Mouse (Mus musculus): ENCODE data around the gene Ncoa4.
"Not testable (repeated sequence)": the region's sequence is repeated elsewhere in the genome, so short reads cannot be mapped to it uniquely, and the experiment has no call there.

The Ncoa4 gene

GRCm38 (mm10) chr14:32161090-32161885 lies 1.6 kb downstream of the Ncoa4 start:
- no peak for DNase-seq (ENCODE audit: low spot score)

GRCm38 (mm10) chr14:32162231-32162630 lies 2.6 kb downstream of the Ncoa4 start:
- DNase-seq (ENCODE audit: low spot score), result no peak

- DNase-seq (ENCODE audit: low spot score), result no peak
Observed at GRCm38 (mm10) chr14:32163203-32163888, 3.7 kb downstream of the Ncoa4 start.

GRCm38 (mm10) chr14:32164173-32165051 lies 4.7 kb downstream of the Ncoa4 start:
- no peak for DNase-seq (ENCODE audit: low spot score)

- peak; percentile 24 for DNase-seq (ENCODE audit: low spot score)
Observed at GRCm38 (mm10) chr14:32165278-32166061, 5.8 kb downstream of the Ncoa4 start.

GRCm38 (mm10) chr14:32166062-32166441 lies 6.4 kb downstream of the Ncoa4 start:
- no peak for DNase-seq (ENCODE audit: low spot score)

- DNase-seq (ENCODE audit: low spot score), result no peak
Observed at GRCm38 (mm10) chr14:32166840-32167239, 7.2 kb downstream of the Ncoa4 start.

- no peak for DNase-seq (ENCODE audit: low spot score)
Observed at GRCm38 (mm10) chr14:32167326-32167725, 7.7 kb downstream of the Ncoa4 start.

GRCm38 (mm10) chr14:32168653-32169231 lies 9.1 kb downstream of the Ncoa4 start:
- DNase-seq (ENCODE audit: low spot score), result no peak

GRCm38 (mm10) chr14:32170137-32170536 lies 10.5 kb downstream of the Ncoa4 start:
- DNase-seq (ENCODE audit: low spot score), result no peak

GRCm38 (mm10) chr14:32175310-32175709 lies 15.6 kb downstream of the Ncoa4 start:
- no peak for DNase-seq (ENCODE audit: low spot score)

- DNase-seq (ENCODE audit: low spot score), result not testable (repeated sequence)
Observed at GRCm38 (mm10) chr14:32176590-32176989, 16.9 kb downstream of the Ncoa4 start.

- DNase-seq (ENCODE audit: low spot score), result no peak
Observed at GRCm38 (mm10) chr14:32179393-32180195, 19.9 kb downstream of the Ncoa4 start.

GRCm38 (mm10) chr14:32180861-32181260 lies 21.2 kb downstream of the Ncoa4 start:
- no peak for DNase-seq (ENCODE audit: low spot score)

GRCm38 (mm10) chr14:32183846-32184245 lies 24.2 kb downstream of the Ncoa4 start:
- DNase-seq (ENCODE audit: low spot score), result no peak

- no peak for DNase-seq (ENCODE audit: low spot score)
Observed at GRCm38 (mm10) chr14:32190627-32191391, 31.1 kb downstream of the Ncoa4 start.

- no peak for DNase-seq (ENCODE audit: low spot score)
Observed at GRCm38 (mm10) chr14:32191926-32192325, 32.3 kb downstream of the Ncoa4 start.

- DNase-seq (ENCODE audit: low spot score), result peak; percentile 28
Observed at GRCm38 (mm10) chr14:32192437-32192836, 32.8 kb downstream of the Ncoa4 start.

- not testable (repeated sequence) for DNase-seq (ENCODE audit: low spot score)
Observed at GRCm38 (mm10) chr14:32193557-32193956, 33.9 kb downstream of the Ncoa4 start.

GRCm38 (mm10) chr14:32201354-32201753 lies 41.7 kb downstream of the Ncoa4 start:
- no peak for DNase-seq (ENCODE audit: low spot score)
